Mouse (Mus musculus): ENCODE results near the gene S1pr1. TPM values are rescaled to one million over a fixed set of nuclear protein-coding genes. Genes with fewer than 3 reads are reported as not detected.

Gene S1pr1
- polyA plus RNA-seq, 1 experiment = 3.1 TPM

GRCm38 (mm10) chr3:115704254-115704908 lies 10.5 kb downstream of the S1pr1 start:
- H3K4me3 ChIP-seq = no peak overlapping the region
- no peaks in the 10 kb centered on the region for H3K36me3 ChIP-seq (ENCODE audit: control insufficient read depth, insufficient read depth)
- H3K4me2 ChIP-seq (ENCODE audit: low read depth) = no peak overlapping the region
- no peak overlapping the region for H3ac ChIP-seq (ENCODE audit: control insufficient read depth, insufficient read length)
- no peaks in the 10 kb centered on the region for H3K27me3 ChIP-seq (ENCODE audit: control insufficient read depth, insufficient read depth, insufficient read length)
- no peaks in the 10 kb centered on the region for H3K79me2 ChIP-seq (ENCODE audit: control insufficient read depth, insufficient read depth)
- TF ChIP-seq SRF (IDR thresholded peaks at IDR 0.05; ENCODE audit: control insufficient read depth, insufficient read length, low read depth) (no peak), POLR2AphosphoS2 (IDR thresholded peaks at IDR 0.05; ENCODE audit: insufficient read length, low read depth) (no peak)

- Histone ChIP-seq H3K27me3 (ENCODE audit: control insufficient read depth, insufficient read depth, insufficient read length) (no peaks in the 10 kb centered on the region), H3K4me2 (ENCODE audit: low read depth) (no peak overlapping the region), H3K4me3 (no peak overlapping the region), H3K79me2 (ENCODE audit: control insufficient read depth, insufficient read depth) (no peaks in the 10 kb centered on the region), H3K36me3 (ENCODE audit: control insufficient read depth, insufficient read depth) (no peaks in the 10 kb centered on the region), H3ac (ENCODE audit: control insufficient read depth, insufficient read length) (no peak overlapping the region)
- no peak for TF ChIP-seq MAX (IDR thresholded peaks at IDR 0.05; ENCODE audit: low read depth)
- no peak for TF ChIP-seq REST (IDR thresholded peaks at IDR 0.05; ENCODE audit: insufficient read depth, insufficient read length)
- TF ChIP-seq POLR2AphosphoS2 (IDR thresholded peaks at IDR 0.05; ENCODE audit: insufficient read length, low read depth) = no peak
- no peak for TF ChIP-seq TCF3 (IDR thresholded peaks at IDR 0.05; ENCODE audit: insufficient read length, low read depth)
- no peak for TF ChIP-seq USF1 (IDR thresholded peaks at IDR 0.05; ENCODE audit: low read depth)
- no peak for TF ChIP-seq MYOG (IDR thresholded peaks at IDR 0.05; ENCODE audit: control insufficient read depth in 1 of 3, insufficient read depth in 1 of 3, insufficient read length in 2 of 3, low read depth in 2 of 3)
- TF ChIP-seq TCF12 (IDR thresholded peaks at IDR 0.05; ENCODE audit: insufficient read depth, poor library complexity, severe bottlenecking) = no peak
- TF ChIP-seq SRF (IDR thresholded peaks at IDR 0.05; ENCODE audit: control insufficient read depth, insufficient read length, low read depth) = no peak
- no peak for TF ChIP-seq MYOD1 (IDR thresholded peaks at IDR 0.05; ENCODE audit: control insufficient read depth in 1 of 3, insufficient read length in 2 of 3, low read depth in 2 of 3)
- no peak for TF ChIP-seq POLR2A (IDR thresholded peaks at IDR 0.05; ENCODE audit: insufficient read length, low read depth)
- no peak for TF ChIP-seq E2F4 (IDR thresholded peaks at IDR 0.05; ENCODE audit: insufficient read depth)
Observed at GRCm38 (mm10) chr3:115703720-115704119, 11.2 kb downstream of the S1pr1 start.

- Histone ChIP-seq H3K4me2 (ENCODE audit: low read depth) (no peak overlapping the region), H3K36me3 (ENCODE audit: control insufficient read depth, insufficient read depth) (no peaks in the 10 kb centered on the region)
Observed at GRCm38 (mm10) chr3:115702089-115702488, 12.8 kb downstream of the S1pr1 start.

GRCm38 (mm10) chr3:115695194-115695891 lies 19.5 kb downstream of the S1pr1 start:
- no peaks in the 10 kb centered on the region for H3K79me2 ChIP-seq (ENCODE audit: control insufficient read depth, insufficient read depth)
- H3ac ChIP-seq (ENCODE audit: control insufficient read depth, insufficient read length) = no peak overlapping the region
- no peak for TF ChIP-seq MAX (IDR thresholded peaks at IDR 0.05; ENCODE audit: low read depth)
- TF ChIP-seq TCF12 (IDR thresholded peaks at IDR 0.05; ENCODE audit: insufficient read depth, poor library complexity, severe bottlenecking) = no peak
- no peak for TF ChIP-seq CEBPB (IDR thresholded peaks at IDR 0.05; ENCODE audit: insufficient read depth, poor library complexity, severe bottlenecking)
- no peak for TF ChIP-seq SRF (IDR thresholded peaks at IDR 0.05; ENCODE audit: control insufficient read depth, insufficient read length, low read depth)
- TF ChIP-seq POLR2A (IDR thresholded peaks at IDR 0.05; ENCODE audit: insufficient read length, low read depth) = no peak
- TF ChIP-seq POLR2AphosphoS2 (IDR thresholded peaks at IDR 0.05; ENCODE audit: insufficient read length, low read depth) = no peak
- TF ChIP-seq E2F4 (IDR thresholded peaks at IDR 0.05; ENCODE audit: insufficient read depth) = no peak
- no peak for TF ChIP-seq USF1 (IDR thresholded peaks at IDR 0.05; ENCODE audit: low read depth)
- no peak for TF ChIP-seq MYOG (IDR thresholded peaks at IDR 0.05; ENCODE audit: control insufficient read depth in 1 of 3, insufficient read depth in 1 of 3, insufficient read length in 2 of 3, low read depth in 2 of 3)
- TF ChIP-seq TCF3 (IDR thresholded peaks at IDR 0.05; ENCODE audit: insufficient read length, low read depth) = no peak
- TF ChIP-seq MYOD1 (IDR thresholded peaks at IDR 0.05; ENCODE audit: control insufficient read depth in 1 of 3, insufficient read length in 2 of 3, low read depth in 2 of 3) = no peak
- TF ChIP-seq REST (IDR thresholded peaks at IDR 0.05; ENCODE audit: insufficient read depth, insufficient read length) = no peak
- no peak overlapping the region for H3K4me3 ChIP-seq
- H3K27me3 ChIP-seq (ENCODE audit: control insufficient read depth, insufficient read depth, insufficient read length) = no peaks in the 10 kb centered on the region
- no peaks in the 10 kb centered on the region for H3K36me3 ChIP-seq (ENCODE audit: control insufficient read depth, insufficient read depth)
- no peak overlapping the region for H3K4me2 ChIP-seq (ENCODE audit: low read depth)

More at GRCm38 (mm10) chr3:115702089-115702488, 12.8 kb downstream of the S1pr1 start:
- H3K79me2 ChIP-seq (ENCODE audit: control insufficient read depth, insufficient read depth) = no peaks in the 10 kb centered on the region
- H3ac ChIP-seq (ENCODE audit: control insufficient read depth, insufficient read length) = no peak overlapping the region
- TF ChIP-seq SRF (IDR thresholded peaks at IDR 0.05; ENCODE audit: control insufficient read depth, insufficient read length, low read depth) (no peak), MYOD1 (IDR thresholded peaks at IDR 0.05; ENCODE audit: control insufficient read depth in 1 of 3, insufficient read length in 2 of 3, low read depth in 2 of 3) (no peak), POLR2A (IDR thresholded peaks at IDR 0.05; ENCODE audit: insufficient read length, low read depth) (no peak), CEBPB (IDR thresholded peaks at IDR 0.05; ENCODE audit: insufficient read depth, poor library complexity, severe bottlenecking) (no peak), MYOG (IDR thresholded peaks at IDR 0.05; ENCODE audit: control insufficient read depth in 1 of 3, insufficient read depth in 1 of 3, insufficient read length in 2 of 3, low read depth in 2 of 3) (no peak), TCF12 (IDR thresholded peaks at IDR 0.05; ENCODE audit: insufficient read depth, poor library complexity, severe bottlenecking) (no peak), USF1 (IDR thresholded peaks at IDR 0.05; ENCODE audit: low read depth) (no peak), TCF3 (IDR thresholded peaks at IDR 0.05; ENCODE audit: insufficient read length, low read depth) (no peak), E2F4 (IDR thresholded peaks at IDR 0.05; ENCODE audit: insufficient read depth) (no peak), POLR2AphosphoS2 (IDR thresholded peaks at IDR 0.05; ENCODE audit: insufficient read length, low read depth) (no peak)
- H3K4me3 ChIP-seq = no peak overlapping the region
- H3K27me3 ChIP-seq (ENCODE audit: control insufficient read depth, insufficient read depth, insufficient read length) = no peaks in the 10 kb centered on the region
